Mouse (Mus musculus) CH12.LX (cell line): ENCODE results near the gene Riok2. TPM values are rescaled to one million over a fixed set of nuclear protein-coding genes. Genes with fewer than 3 reads are reported as not detected.

ENCODE experiments used
- DNase-seq: peaks from one replicate; pipeline ENCODE4 v3.0.0-alpha.2; 2013; ENCODE audit errors: extremely low read depth
- H3K27ac ChIP-seq: 2 replicates; pipeline ENCODE4 v1.5.1; 2012; ENCODE audit warnings: low read depth, mild to moderate bottlenecking, control low read depth, moderate library complexity; ENCODE audit not compliant: insufficient read depth
- H3K27me3 ChIP-seq: replicated peaks from 2 replicates; pipeline ENCODE3; 2012; ENCODE audit warnings: inconsistent platforms
- H3K36me3 ChIP-seq, 2 experiments: replicated peaks in 1 of 2; 2 replicates each; pipeline versions ENCODE3 to v1.6.1; 2012; ENCODE audit warnings: inconsistent platforms in 1 of 2, low read length in 1 of 2, mild to moderate bottlenecking in 1 of 2, mixed read lengths in 1 of 2, moderate library complexity in 1 of 2; ENCODE audit not compliant: control insufficient read depth in 1 of 2, insufficient read depth in 1 of 2
- H3K4me1 ChIP-seq, 2 experiments: 2 replicates each; pipeline ENCODE4 v1.6.1; 2012; ENCODE audit warnings: inconsistent platforms in 1 of 2, moderate library complexity in 1 of 2; ENCODE audit not compliant: insufficient read depth in 2 of 2, control insufficient read depth in 1 of 2
- H3K4me2 ChIP-seq: 2 replicates; pipeline ENCODE4 v1.6.1; 2012; ENCODE audit warnings: low read depth, mild to moderate bottlenecking, control low read depth; ENCODE audit not compliant: poor library complexity, insufficient read depth, severe bottlenecking
- H3K4me3 ChIP-seq, 3 experiments: fragments of 150-350 bp in 1 of 3; sonication (generic) in 1 of 3; replicated peaks in 1 of 3; 2 replicates each; pipeline versions ENCODE3 to v1.5.1; 2011 to 2012; ENCODE audit warnings: low read depth in 2 of 3, low read length in 2 of 3, mild to moderate bottlenecking in 2 of 3, moderate library complexity in 2 of 3, control low read depth in 1 of 3, improper control_type of control experiment in 1 of 3, inconsistent platforms in 1 of 3, mixed read lengths in 1 of 3; ENCODE audit not compliant: poor library complexity in 1 of 3
- H3K79me2 ChIP-seq: replicated peaks from 2 replicates; pipeline ENCODE4 v1.6.1; 2012; ENCODE audit warnings: mild to moderate bottlenecking, moderate library complexity; ENCODE audit not compliant: control insufficient read depth, poor library complexity, insufficient read depth, severe bottlenecking; ENCODE audit errors: extremely low read depth
- H3K9ac ChIP-seq: 2 replicates; pipeline ENCODE4 v1.6.1; 2012; ENCODE audit warnings: low read depth, mild to moderate bottlenecking, control low read depth, moderate library complexity; ENCODE audit not compliant: insufficient read depth
- H3K9me3 ChIP-seq: replicated peaks from 2 replicates; pipeline ENCODE3; 2012; ENCODE audit warnings: low read length, inconsistent platforms, mixed read lengths
- BHLHE40 ChIP-seq: IDR thresholded peaks from 2 replicates; pipeline ENCODE4 v1.6.1; 2011; ENCODE audit warnings: mild to moderate bottlenecking, low read depth, low read length, improper control_type of control experiment
- CHD1 ChIP-seq: IDR thresholded peaks from 2 replicates; pipeline ENCODE4 v1.6.1; 2012; ENCODE audit warnings: low read depth, low read length, improper control_type of control experiment, inconsistent platforms
- CTCF ChIP-seq, 2 experiments: IDR thresholded peaks in 1 of 2; conservative IDR thresholded peaks in 1 of 2; 2 replicates each; pipeline ENCODE4 v1.5.1; 2011 to 2012; ENCODE audit warnings: low read depth in 2 of 2, low read length in 2 of 2, improper control_type of control experiment in 1 of 2, inconsistent platforms in 1 of 2, mild to moderate bottlenecking in 1 of 2, moderate library complexity in 1 of 2
- ELF1 ChIP-seq: IDR thresholded peaks from 2 replicates; pipeline ENCODE4 v1.6.1; 2014; ENCODE audit warnings: low read depth, mild to moderate bottlenecking, inconsistent platforms, low read length, improper control_type of control experiment
- ETS1 ChIP-seq: conservative IDR thresholded peaks from 2 replicates; pipeline ENCODE4 v1.6.1; 2012; ENCODE audit warnings: low read depth, mild to moderate bottlenecking, inconsistent platforms, low read length, improper control_type of control experiment, moderate library complexity
- HCFC1 ChIP-seq: IDR thresholded peaks from 2 replicates; pipeline ENCODE4 v1.6.1; 2012; ENCODE audit warnings: low read depth, mild to moderate bottlenecking, inconsistent platforms, low read length, improper control_type of control experiment
- MYC ChIP-seq: IDR thresholded peaks from 2 replicates; pipeline ENCODE4 v1.6.1; 2011; ENCODE audit warnings: low read depth, mild to moderate bottlenecking, improper control_type of control experiment, low read length
- NELFE ChIP-seq: IDR thresholded peaks from 2 replicates; pipeline ENCODE4 v1.6.1; 2011; ENCODE audit warnings: low read depth, low read length, improper control_type of control experiment
- PAX5 ChIP-seq: IDR thresholded peaks from 2 replicates; pipeline ENCODE4 v1.6.1; 2012; ENCODE audit warnings: low read length, inconsistent platforms, mixed read lengths
- POLR2A ChIP-seq: IDR thresholded peaks from 2 replicates; pipeline ENCODE4 v1.6.1; 2011; ENCODE audit warnings: low read depth, mild to moderate bottlenecking, improper control_type of control experiment, low read length
- POLR2AphosphoS2 ChIP-seq: IDR thresholded peaks from 2 replicates; pipeline ENCODE4 v1.6.1; 2011; ENCODE audit warnings: low read depth, low read length, improper control_type of control experiment
- RCOR1 ChIP-seq: conservative IDR thresholded peaks from 2 replicates; pipeline ENCODE4 v1.6.1; 2012; ENCODE audit warnings: low read depth, mild to moderate bottlenecking, inconsistent platforms, low read length, improper control_type of control experiment
- SMC3 ChIP-seq: IDR thresholded peaks from 2 replicates; pipeline ENCODE4 v1.6.1; 2011; ENCODE audit warnings: low read depth, low read length, improper control_type of control experiment
- TBP ChIP-seq: conservative IDR thresholded peaks from 2 replicates; pipeline ENCODE4 v1.6.1; 2011; ENCODE audit warnings: low read depth, low read length, improper control_type of control experiment
- UBTF ChIP-seq: IDR thresholded peaks from 2 replicates; pipeline ENCODE4 v1.6.1; 2012; ENCODE audit warnings: low read depth, mild to moderate bottlenecking, inconsistent platforms, low read length, improper control_type of control experiment, moderate library complexity
- USF1 ChIP-seq: IDR thresholded peaks from 2 replicates; pipeline ENCODE4 v1.6.1; 2014; ENCODE audit warnings: low read depth, mild to moderate bottlenecking, inconsistent platforms, low read length, improper control_type of control experiment
- USF2 ChIP-seq: conservative IDR thresholded peaks from 2 replicates; pipeline ENCODE4 v1.6.1; 2011; ENCODE audit warnings: low read depth, low read length, improper control_type of control experiment
- ZC3H11A ChIP-seq: IDR thresholded peaks from 2 replicates; pipeline ENCODE4 v1.6.1; 2012; ENCODE audit warnings: low read depth, mild to moderate bottlenecking, inconsistent platforms, low read length, improper control_type of control experiment
- ZMIZ1 ChIP-seq: IDR thresholded peaks from 2 replicates; pipeline ENCODE4 v1.6.1; 2012; ENCODE audit warnings: low read depth, mild to moderate bottlenecking, inconsistent platforms, low read length, improper control_type of control experiment
- ZNF384 ChIP-seq: IDR thresholded peaks from 2 replicates; pipeline ENCODE4 v1.6.1; 2012; ENCODE audit warnings: low read depth, low read length, improper control_type of control experiment, inconsistent platforms
- dilution Hi-C: fragments of 300-500 bp; cut with MboI; formaldehyde crosslinking; loops from 2 replicates; pipeline ENCODE4 v1.14.3; 2020; ENCODE audit warnings: low sequenced_read_pairs; ENCODE audit not compliant: extremely low pct_unique_long_range_greater_than_20kb, extremely low pct_ligation_motif_present
- in situ Hi-C: fragments of 300-500 bp; cut with MboI; formaldehyde crosslinking; loops from 3 replicates; pipeline ENCODE4 v1.14.3; 2019; ENCODE audit warnings: low sequenced_read_pairs, low pct_ligation_motif_present, low pct_unique_long_range_greater_than_20kb, mixed read lengths
- polyA plus RNA-seq: library from polyadenylated mRNA; unstranded; fragments of >175 nt; gene quantifications from 2 replicates; pipeline ENCODE4 v1.2.1, GENCODE M21; 2012; ENCODE audit warnings: low read depth; ENCODE audit not compliant: insufficient read length
- total RNA-seq, 2 experiments: library from RNA; depleted of rRNA; stranded (reverse); fragments of 300-350 nt in 1 of 2; fragments of >200 nt in 1 of 2; gene quantifications; 2 replicates each; pipeline ENCODE4 v1.2.3; 2012 to 2014

The Riok2 gene
- total and polyA plus RNA-seq, 3 experiments = 27.9 to 114 (median 78.4) TPM

DNA sequence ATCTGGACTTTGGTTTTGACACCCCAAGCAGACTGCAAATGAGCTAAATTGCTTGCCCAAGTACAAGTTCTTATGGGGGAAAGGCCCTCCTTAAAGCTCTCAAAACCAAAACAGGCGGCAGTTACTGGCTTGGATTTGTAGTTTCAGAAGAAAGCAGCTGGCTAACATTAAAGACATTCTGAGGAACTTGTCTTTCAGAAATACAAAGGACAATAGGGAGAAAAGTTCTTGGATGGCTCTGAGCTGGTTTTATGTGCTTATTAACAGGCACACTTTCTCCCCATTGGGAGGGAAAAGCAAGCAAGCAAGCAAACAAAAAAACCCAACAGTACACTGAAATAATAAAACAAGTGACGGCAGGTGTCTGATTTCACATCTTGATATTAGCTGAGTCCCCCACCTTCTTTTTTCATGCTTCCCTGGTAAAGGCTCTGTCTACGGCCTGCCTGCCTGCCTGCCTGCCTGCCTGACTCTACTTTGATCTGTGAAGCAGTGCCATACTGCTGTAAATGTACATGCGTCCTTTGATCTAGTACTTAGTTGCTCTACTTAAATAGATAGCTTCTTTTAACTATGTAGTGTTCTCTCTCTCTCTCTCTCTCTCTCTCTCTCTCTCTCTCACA, 67.9 kb downstream of the Riok2 start:
- Histone ChIP-seq H3K4me2 (no peak overlapping the region), H3K36me3 (no peaks in the 10 kb centered on the region), H3K9ac (no peak overlapping the region), H3K27ac (no peak overlapping the region), H3K9me3 (no peaks in the 10 kb centered on the region), H3K4me1 (peaks cover 0 to 10% of the 10 kb centered on the region in 2 experiments; a peak in 1 of 4 replicates), H3K4me3 (no peak overlapping the region), H3K27me3 (no peaks in the 10 kb centered on the region), H3K79me2 (no peaks in the 10 kb centered on the region)
- TF ChIP-seq CTCF (conservative IDR thresholded peaks at IDR 0.05 in 1 of 2, IDR thresholded peaks at IDR 0.05 in 1 of 2; ENCODE audit: low read depth in 2 of 2, low read length in 2 of 2) (no peak), SMC3 (no peak), RCOR1 (no peak), MYC (no peak), UBTF (no peak), POLR2AphosphoS2 (no peak), ZMIZ1 (no peak), POLR2A (no peak), USF1 (no peak), BHLHE40 (no peak), HCFC1 (no peak), CHD1 (no peak), ELF1 (no peak), ZNF384 (no peak), USF2 (no peak), ZC3H11A (no peak), ETS1 (no peak), TBP (no peak)
- in situ Hi-C loops (no loop called here), dilution Hi-C loops (no loop called here)
- no peak for DNase-seq

DNA sequence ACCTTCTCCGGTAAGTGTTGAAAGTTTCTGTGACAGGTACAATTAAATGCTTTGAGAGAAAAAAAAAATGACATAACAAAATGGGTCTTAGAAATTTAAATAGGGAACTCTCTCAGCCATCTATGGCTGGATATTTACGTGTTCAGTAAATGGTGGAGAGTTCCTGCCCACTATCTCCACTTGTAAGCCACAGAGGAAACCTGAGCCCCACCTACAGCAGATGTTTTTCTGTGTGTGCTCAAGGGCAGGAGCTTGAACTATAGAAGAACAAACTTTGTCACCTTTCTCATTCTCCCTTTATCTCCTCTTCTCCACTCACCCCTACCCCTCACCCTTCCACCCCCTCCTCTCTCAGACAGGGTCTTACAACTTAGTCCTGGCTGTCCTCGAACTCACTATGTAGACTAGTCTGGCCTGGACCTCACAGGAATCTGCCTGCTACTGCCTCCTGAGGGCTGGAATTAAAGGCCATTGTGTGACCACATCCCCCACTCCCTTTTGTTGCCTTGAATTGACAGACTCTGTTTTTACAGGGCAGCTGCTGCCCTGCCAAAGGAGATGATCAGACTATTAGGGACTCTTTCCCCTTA, 70.3 kb downstream of the Riok2 start:
- peaks cover 0 to 13% of the 10 kb centered on the region in 2 experiments; a peak in 1 of 4 replicates for H3K4me1 ChIP-seq
- no peak overlapping the region for H3K27ac ChIP-seq
- TF ChIP-seq POLR2AphosphoS2 (no peak), CHD1 (no peak), NELFE (no peak), PAX5 (no peak)
- H3K27me3 ChIP-seq = no peaks in the 10 kb centered on the region
- H3K9me3 ChIP-seq = no peaks in the 10 kb centered on the region
- H3K36me3 ChIP-seq = no peaks in the 10 kb centered on the region
- in situ Hi-C loops (no loop called here), dilution Hi-C loops (no loop called here)
- no peak overlapping the region for H3K4me2 ChIP-seq
- H3K9ac ChIP-seq = no peak overlapping the region
- H3K4me3 ChIP-seq = no peak overlapping the region
- no peaks in the 10 kb centered on the region for H3K79me2 ChIP-seq
- DNase-seq = no peak

Other genes starting within 250 kb of the Riok2 start
- 0.67 and 1.4 TPM in 2 replicates for gene Lix1, start 28.4 kb downstream of the Riok2 start, total RNA-seq (2012; rRNA removed)
- 1.0 TPM in 2 replicates for gene Lix1, start 28.4 kb downstream of the Riok2 start, total RNA-seq (2014; rRNA removed)
- gene Lix1, start 28.4 kb downstream of the Riok2 start, polyA plus RNA-seq = 0.49 and 0.53 TPM in 2 replicates